Mouse (Mus musculus): ENCODE measurements around the gene Pdzd3. TPM values are rescaled to one million over a fixed set of nuclear protein-coding genes. Genes with fewer than 3 reads are reported as not detected.

Pdzd3 gene
- total and polyA plus RNA-seq, 3 experiments = not detected

DNA sequence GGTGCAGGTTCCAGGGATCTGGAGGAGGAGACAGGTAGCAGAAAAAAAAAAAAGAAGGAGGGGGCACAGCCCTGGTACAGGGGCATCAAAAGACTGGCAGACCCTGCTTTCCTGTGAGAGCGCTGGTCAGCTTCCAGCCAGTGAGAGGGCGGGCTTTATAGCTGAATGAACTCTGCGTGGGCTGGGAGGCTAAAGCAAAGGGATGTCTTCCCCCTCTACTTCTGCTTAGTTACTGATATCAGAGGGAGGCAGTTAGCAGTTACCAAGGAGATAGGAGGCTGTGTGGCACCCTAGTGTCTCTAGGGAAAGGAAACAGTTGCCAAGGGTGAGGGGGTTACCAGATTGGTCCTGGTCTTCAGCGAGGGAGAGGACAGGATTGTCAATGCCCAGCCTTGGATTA lies 826 bp downstream of the Pdzd3 start:
- DNase-seq = no peak

DNA sequence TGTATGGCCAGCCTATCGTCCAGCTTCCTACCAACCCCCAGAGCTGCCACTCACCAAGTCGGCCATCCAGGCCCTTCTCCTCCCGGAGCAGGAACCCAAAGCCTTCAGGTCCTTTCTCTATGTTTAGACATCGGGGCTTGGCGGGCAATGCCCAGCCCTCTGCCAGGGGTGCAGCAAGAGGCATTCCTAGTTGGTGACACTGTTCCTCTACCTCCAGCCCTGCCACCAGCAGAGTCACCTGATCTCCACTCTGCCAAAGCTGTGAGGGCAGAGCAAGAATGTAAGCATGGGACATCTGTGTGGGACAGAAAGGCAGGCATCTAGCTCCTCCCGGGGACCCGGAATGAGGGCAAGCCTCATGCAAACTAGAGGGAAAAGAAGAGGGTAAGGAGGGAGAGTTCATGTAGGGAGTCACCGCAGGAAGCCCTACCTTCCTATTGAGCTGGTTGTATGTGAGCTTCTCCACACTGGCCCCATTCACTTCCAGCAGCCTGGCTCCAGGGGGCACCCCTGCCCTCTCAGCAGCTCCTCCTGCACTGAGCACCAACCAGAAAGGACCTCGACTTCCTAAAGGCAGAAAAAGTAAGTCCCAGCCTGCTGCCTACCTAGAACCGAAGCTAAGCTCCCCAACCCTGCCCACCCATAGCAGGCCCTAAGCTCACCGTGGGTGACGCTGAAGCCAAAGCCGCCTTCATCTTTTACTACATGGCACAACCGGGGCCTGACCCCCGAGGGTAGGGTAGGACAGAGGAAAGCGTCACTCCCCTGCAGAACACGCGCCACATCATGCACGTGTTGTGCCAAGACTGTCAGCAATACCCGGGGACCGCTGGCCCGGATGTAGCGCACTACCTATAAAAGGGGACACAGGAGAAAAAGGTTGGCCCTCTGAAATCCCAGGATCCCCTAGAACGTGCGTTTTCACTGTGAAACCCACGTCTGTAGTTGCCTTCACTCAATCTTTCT lies 1.8 kb downstream of the Pdzd3 start:
- DNase-seq = peak; percentile 85

DNA sequence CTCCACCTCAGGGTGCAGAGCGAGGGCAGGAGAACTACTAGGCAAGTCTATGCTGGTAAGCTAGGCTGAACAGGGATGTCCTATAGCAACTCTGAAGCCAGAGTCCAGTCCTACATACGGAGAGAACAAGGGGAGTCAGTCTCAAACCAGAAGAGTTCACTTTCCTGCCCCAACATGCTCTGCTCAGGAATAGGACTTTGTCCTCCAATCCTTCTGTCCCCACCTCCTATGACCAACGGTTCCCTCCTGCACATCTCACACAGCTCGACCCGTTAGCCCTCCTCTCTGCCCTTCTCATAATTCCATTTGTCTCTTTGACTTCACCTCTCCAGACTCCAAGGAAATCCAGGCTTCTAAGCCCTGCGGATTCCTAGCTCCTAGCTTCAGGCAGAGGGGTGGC lies 3.4 kb downstream of the Pdzd3 start:
- no peak for DNase-seq

DNA sequence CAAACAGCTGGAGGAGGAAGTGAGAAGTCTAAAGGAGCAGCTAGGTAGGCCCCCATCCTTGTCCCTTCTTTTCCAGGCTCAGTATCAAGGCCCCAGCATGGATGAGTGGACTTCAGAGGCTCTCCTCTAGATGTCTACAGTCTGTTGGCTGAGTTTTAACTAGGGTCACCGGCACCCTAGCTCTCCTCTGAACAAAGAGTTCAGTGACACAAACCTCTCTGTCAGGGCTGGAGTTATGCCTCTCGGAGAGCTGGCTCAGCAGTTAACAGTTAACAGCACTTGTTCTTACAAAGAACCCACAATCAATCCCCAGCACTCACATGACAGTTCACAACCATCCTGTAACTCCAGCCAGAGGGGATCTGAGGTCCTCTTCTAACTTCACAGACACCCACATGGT lies 7.7 kb downstream of the Pdzd3 start:
- no peak for DNase-seq

DNA sequence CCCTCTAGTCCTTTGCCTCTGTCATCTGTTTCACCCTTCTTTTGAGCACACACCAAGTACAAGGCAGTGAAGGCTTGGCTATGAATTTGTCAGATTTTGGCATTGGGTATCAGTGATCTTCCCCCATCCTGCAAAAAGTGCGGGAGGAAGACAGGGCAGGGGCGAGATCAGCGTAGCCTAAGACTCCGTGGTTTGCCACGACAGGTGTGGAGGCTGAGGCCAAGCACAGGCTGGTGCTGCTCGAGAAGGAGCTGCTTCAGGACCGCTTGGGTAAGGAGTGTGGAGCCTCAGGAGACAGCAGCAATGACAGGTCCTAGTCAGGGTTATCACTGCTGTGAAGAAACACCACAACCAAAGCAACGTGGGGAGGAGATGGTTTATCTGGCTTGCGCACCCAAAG lies 9.9 kb downstream of the Pdzd3 start:
- DNase-seq = no peak

DNA sequence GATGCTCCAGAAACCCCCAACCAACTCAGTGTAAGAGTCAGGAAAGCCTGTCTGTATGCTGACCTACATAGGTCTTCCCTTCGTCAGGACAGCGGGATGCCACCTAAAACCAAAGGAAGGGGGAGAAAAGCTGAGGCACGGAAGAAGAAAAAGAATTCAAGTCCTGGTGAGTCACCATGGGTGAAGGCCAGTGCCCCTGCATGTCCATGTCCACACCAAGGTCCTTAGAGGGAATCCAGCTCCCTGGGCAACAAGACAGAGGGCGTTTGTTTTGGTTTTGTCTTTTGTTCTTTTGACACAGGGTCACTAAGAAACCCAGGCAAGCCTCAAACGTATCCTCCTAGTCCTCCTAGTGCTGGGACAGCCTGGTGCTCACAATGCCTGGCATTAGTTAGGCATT lies 10.4 kb downstream of the Pdzd3 start:
- peak; percentile 79 for DNase-seq

DNA sequence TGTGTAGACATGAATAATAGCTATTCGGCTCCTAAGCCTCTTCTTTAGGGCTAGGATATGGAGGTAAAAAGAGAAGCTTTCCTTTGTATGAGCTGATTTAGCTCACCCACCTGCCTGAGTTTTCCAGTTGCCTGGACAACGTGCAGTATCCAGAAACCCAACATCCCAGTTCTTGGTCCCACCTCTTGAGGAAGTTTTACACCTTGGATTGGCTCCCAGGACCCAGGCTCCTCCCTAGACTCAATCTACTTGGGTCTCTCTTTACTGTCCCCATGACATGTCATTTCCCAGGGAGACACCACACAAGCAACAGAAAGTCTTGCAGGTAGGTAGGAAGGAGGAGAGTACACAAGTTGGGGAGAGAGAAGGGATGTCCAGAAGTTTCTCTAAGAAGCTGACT lies 10.9 kb downstream of the Pdzd3 start, which contains the start of gene Ccdc153:
Gene Ccdc153, plus strand, starts transcription at position 278 of the 400 bp plus-strand sequence.
- DNase-seq = no peak

DNA sequence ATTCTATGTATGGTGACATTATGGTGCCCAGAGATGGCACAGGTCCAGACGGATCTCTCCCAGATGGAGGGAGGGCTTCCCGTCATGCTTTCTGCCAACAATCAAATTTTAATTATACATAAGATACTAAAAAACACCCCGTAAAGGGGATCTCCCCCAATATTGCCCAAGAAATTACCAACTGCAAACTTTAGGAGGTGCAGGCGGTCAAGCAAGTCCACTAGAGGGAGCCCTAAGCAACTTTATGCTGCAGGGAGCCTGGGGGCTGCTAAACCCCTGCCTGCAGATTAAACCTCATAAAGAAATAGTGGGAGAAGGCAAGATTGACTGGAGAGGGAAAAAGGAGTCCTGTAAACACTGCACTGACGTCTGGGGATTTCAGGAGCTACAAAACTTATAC lies 11.8 kb downstream of the Pdzd3 start:
- peak; percentile 51 for DNase-seq

DNA sequence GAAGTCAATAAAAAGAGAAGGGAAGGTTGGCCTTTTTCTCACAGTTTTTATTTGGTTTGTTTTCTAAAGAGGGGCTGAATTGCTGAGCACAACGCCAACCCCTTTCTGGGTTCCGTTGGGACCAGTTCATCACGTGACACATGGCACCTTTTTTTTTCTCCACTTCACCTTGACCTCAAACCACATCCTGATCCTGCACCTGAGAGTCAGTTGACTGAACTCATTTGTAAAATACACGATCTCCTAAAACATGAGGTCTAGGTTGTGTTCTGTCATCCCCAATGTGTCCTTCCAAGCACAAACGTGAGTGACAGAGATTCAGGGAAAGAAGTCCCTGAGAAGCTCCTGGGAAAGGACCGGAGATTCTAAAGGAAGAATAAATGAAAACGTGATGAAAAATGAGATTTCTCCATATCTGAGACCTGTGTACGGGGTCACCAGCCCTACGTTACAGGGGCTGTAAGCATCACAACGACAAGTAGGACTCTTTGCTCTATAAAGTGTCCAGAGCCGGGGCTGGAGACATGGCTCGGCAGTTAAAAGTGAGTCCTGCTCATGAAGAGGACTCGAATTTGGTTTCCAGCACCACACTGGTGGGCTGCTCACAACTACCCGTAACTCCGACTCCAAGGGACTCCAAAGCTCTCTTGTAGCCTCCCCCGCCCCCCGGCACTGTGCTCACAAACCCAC lies 12.6 kb downstream of the Pdzd3 start:
- no peak for DNase-seq

DNA sequence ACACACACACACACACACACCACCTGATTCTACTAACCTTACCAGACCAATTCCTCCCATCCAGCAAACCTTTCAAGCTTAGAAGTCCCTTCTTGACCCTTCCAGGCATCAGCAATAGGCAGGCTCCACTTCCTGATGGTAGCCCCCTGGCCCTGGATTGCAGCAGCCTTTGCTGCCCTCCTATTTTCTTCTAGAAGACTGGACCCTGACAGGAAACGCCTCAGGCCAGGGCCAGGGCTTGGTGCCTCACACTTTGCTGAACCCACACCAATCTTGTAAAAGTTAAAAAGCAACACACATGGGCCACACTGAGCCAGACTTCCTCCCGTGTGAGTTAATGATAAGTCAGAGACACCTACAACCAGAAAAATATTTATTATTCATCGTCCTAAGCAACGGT lies 14.1 kb downstream of the Pdzd3 start:
- no peak for DNase-seq

DNA sequence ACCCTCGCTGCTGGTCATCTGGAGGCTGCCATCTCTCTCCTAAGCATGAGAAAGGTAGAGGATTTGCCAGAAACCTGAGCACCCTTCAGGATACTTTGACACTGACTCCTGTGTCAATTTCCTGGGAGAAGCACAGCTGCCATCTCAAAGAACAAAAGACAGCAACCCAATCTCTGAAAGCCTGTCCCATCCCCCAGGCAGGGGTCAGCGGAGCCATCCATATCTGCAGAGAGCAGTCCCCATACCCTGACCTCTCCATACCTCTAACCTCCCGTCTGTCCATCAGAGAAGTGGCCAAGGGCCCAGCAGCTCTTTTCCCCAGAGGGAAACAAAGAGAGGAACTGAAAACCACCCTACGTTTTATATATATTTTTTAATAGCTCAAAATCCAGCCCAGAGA lies 14.7 kb downstream of the Pdzd3 start:
- no peak for DNase-seq

DNA sequence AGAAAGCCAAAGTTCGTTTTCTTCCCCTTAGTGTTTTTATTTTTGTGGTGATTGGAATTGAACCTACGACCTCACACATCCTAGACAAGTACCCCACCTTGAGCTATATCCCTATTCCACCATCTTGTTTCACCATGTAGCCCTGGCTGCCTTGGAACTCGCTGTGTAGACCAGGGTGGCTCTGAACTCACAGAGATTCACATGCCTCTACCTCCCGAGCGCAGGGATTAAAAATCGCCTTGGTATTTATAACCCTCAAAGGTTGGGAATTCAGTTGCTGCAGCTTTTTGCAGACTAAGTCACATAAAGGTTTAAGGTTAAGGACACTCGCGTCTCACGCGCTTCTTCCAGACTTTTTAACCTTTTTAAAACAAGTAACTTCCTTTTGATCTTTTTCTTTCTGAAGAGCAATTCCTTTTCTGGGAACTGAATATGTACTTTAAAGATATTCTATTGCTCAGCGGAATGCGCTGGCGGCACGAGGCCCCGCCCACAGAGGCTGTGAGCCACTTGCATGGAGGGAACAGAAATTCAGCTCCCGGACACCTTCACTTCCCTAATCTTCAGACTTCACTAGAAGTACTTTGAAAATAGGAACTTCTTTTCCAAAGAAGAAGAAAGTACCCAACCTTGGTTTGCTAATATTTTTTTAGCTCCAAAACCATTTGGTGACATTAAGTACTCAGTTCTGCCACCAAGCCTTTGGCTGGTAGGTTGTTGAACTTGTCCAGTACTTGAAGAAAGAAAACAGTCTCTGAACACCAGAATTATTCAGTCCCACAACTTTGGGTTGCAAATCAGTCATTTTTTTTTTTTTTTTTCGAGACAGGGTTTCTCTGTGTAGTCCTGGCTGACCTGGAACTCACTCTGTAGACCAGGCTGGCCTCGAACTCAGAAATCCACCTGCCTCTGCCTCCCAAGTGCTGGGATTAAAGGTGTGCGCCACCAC lies 16.5 kb downstream of the Pdzd3 start:
- peak; percentile 78 for DNase-seq

DNA sequence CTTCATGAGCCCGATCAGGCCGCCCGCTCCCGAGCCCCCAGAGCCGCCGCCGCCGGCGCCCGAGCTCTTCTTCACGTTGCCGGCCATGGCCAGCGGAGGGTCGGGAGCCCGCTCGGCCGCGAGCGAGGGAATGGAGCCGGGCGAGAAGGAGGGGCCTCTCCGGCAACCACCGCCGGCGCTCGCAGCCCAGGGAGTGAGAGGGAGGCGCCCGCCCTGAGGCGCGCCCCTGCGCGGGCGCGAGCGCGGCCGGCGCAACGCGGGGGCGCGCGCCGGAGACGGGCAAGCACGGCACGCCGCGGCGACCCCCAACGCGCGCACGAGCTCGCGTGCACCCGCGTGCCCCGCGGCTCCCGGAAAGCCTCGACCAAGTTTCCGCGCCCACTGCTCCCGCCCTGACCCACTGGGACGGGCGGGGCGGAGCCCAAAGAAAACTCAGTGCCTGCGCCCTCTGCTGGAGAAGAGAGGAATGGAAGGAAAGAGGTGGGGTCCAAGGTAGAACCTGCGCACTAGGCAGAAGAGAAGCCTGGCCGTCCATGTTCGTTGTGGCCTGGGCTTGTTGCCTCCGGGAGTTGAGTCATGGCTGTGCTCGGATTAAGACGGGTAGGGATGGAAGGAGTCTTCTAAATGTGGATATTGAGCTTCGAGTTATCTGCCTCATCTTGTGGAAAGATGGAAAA lies 17.3 kb downstream of the Pdzd3 start, which contains the start of gene Cbl:
Gene Cbl, minus strand, starts transcription at position 248 of the 677 bp plus-strand sequence.
- DNase-seq = peak; percentile 99

DNA sequence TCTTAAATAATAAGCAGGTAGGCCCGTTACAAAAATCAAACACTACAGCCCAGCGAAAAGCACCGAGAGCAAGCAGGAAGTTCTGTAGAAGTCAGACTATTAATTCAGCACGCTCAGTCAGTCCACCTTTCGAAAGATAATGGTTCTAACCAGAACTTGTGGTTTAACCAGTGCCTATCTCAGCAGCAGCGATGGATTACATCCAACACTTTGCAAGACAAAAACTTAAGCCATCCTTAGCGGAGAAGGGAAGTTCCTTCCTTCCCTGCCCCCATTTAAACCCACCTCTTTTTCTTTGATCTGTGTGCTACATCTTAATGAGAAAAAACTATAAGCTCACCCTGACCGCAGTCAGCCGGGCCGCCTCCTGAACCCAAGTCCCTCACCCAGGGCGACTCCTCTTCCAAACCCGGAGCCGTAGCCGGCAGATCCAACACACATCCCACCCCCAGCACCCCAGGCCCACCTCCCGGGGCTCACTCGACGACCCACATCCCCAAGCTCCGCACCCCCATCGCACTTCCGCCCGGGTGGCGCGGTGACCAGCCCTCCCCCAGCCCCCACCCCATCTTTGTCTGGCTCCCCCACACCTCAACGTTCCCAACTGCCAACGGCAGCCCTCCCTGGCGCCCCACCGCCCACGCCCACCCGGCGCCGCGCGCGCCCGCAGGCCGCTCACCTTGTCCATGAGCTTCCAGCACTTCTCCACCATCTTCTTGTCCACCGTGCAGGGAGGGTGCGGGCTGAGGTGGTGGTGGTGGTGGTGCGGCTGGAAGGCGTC lies 18.1 kb downstream of the Pdzd3 start:
- peak; percentile 38 for DNase-seq

DNA sequence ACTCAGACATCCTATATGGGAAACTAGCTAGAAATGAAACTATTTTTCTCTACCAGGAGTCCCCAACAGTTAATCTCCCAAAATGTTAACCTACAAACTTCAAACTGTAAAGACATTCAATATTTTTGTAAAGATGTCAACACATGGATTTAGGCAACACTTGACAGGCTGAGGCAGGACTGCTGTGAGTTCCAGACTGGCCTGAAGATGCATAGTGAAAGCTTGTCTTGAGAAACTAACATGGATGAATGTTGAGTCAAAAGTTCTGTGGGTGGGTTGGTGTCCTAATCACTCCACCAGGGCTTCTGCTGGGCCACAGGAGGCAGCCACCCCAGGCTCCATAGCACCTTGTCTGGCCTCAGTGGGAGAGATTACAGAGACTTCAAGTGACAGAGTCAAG lies 19.7 kb downstream of the Pdzd3 start:
- no peak for DNase-seq

DNA sequence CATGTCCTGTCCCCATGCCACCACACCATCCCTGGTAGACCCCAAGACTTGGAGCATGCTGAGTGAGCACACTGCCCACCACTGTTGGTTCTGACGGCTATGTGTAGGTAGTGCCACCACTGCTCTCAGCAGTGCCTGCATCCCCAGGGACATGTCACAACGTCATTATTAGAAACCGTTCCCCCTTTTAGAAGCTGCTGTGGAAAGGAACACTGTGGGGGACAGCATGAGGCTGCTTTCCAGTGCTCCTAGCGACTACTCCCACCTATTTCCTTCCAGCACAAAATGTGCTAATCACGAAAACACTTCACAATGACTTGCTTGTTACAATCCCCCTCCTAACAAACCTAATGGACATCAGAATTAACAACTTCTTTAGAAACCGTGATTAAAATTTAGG lies 25.3 kb downstream of the Pdzd3 start:
- no peak for DNase-seq

DNA sequence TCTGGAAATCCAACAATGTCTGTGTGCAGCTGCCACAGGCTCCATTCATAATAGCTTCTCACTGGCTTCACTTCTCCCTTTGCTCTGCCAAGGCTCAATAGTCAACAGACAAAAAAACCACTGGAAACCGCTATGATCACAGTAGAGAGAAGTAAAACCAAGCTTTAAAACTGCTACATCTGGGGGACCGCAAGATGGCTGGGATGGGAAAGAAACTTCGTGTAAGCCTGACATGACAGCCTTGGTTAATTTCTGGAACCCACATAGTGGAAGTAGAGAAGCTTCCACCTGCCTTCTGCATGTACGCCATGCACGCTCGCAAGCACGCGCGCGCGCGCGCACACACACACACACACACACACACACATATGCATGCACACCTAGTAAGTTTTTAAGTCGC lies 37.7 kb downstream of the Pdzd3 start:
- no peak for DNase-seq

DNA sequence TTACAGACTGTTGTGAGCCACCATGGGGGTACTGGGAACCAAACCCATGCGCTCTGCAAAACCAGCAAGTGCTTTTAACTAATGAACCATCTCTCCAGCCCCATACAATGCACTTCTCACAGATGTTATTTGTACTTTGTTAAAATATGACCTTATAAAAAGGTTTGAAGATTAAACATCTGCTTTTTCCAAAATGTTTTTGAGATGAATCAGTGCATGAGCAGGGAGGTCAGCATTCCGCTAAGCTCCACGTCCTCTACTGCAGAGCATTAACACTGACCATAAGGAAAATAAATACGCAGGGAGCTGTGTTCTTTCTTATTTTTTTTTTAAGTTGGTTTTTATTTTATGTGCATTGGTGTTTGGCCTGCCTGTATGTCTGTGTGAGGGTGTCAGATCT lies 38.9 kb downstream of the Pdzd3 start:
- DNase-seq = no peak

DNA sequence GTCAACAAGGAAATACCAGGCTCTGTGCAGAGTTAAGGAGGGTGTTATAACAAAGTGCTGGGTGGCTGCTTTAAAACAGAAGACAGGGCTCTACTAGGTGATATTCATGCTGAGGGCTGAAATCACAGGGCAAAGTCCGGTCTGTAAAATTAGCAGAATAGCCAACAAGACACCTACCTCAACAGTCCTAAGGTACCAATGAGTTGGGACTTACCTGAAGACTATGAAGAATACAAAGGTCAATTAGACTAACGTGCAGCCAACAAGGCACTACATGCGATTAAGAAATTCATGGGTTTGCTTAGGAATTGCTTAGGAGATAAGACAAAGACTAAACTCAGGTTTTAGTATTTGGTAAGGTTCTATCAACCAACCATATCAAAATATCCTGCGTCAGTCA lies 41.9 kb downstream of the Pdzd3 start:
- DNase-seq = no peak

DNA sequence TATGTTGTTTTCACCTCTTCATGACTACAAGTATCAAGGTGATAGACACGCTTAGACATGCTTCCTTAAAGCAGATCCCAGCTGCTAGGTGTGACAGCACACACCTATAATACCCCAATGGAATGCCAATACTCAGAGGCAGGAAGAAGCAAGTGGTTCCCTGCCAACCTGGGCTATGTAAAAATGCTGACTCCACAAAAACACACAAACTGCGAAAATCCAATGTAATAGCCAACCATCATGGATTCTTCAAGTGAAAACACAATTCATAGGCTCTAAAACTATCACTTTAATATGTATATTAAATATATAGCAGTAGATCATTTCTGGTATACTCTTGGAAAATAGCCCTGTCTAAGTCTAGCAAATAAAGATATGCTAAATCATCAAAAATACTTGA lies 43.4 kb downstream of the Pdzd3 start:
- no peak for DNase-seq

DNA sequence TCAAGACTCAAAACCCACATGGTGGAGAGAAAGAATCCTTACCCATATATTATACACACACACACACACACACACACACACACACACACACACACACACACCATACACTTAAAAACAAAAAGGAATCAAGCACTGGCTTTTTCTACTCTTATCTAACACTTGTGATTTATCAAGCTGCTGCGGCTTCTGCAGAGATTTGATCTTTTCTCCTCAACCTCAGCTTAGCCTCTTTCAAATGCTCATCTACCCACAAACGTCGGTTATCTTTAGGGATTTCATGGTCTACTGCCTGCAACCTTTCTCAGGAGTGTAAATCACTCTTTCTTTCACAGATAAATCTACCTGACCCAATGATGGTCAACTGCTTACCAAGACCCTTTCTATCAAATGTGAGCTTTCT lies 50.8 kb downstream of the Pdzd3 start:
- no peak for DNase-seq
